In the genomic region with DNA sequence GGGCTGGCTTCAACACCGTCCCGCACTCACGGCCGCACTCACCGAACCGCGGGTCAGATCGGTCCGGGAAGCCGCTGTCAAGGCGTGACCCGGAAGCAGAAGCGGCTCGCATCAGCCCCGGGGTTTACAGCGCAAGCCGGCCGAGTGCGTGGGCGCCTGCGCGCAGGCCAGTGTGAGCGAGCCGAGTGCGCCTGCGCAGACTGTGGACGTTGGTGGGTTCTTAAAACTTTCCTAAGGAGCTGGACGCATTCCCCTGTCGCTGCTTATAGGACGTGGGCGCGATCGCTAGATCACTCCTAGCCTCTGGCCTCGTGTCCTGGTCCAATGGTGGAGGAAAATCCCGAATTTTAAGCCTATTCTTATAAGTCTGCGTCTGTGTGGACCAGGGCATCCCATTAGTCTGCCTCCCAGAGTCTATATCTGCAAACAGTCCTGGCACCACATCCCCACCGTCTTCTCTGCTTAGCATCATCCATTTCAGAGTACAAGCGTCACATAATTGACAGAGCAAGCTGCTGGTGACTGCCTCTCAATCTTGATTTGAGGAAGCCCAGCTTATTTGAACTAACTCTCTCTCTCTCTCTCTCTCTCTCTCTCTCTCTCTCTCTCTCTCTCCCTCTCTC, we compare ENCODE assay signal across 1 mouse cellular context.
TF ChIP-seq lines count a peak whose summit lies in the region.

No protein-coding gene starts in this region.

TF ChIP-seq in MEL, 35 proteins besides CTCF, POLR2A, EP300 and RAD21:
- TF ChIP-seq TBP (IDR thresholded peaks at IDR 0.05; ENCODE audit: low read depth, low read length) (peak; percentile 86), MYC (IDR thresholded peaks at IDR 0.05; ENCODE audit: low read depth, low read length) (no peak), ELF1 (IDR thresholded peaks at IDR 0.05; ENCODE audit: low read depth, low read length) (peak; percentile 86), SMC3 (IDR thresholded peaks at IDR 0.05; ENCODE audit: low read depth, low read length) (peak; percentile 8; the same call in 1 of the 2 replicates), SIN3A (IDR thresholded peaks at IDR 0.05; ENCODE audit: low read length) (peak; percentile 88; the same call in 1 of the 2 replicates), ZMIZ1 (IDR thresholded peaks at IDR 0.05; ENCODE audit: low read depth, low read length) (peak; percentile 82; the same call in 1 of the 2 replicates), TAL1 (IDR thresholded peaks at IDR 0.05; ENCODE audit: low read length) (no peak), MYB (IDR thresholded peaks at IDR 0.05; ENCODE audit: low read depth, low read length) (no peak), ZC3H11A (IDR thresholded peaks at IDR 0.05; ENCODE audit: low read depth, low read length) (no peak), NRF1 (IDR thresholded peaks at IDR 0.05; ENCODE audit: insufficient read depth, low read depth, low read length, poor library complexity, severe bottlenecking) (peak; percentile 91), MEF2A (IDR thresholded peaks at IDR 0.05; ENCODE audit: extremely low read depth, insufficient replicate concordance, low read depth, low read length, poor library complexity, severe bottlenecking) (no peak), USF1 (IDR thresholded peaks at IDR 0.05; ENCODE audit: low read depth, low read length) (peak; percentile 46; the same call in 1 of the 2 replicates), NELFE (IDR thresholded peaks at IDR 0.05; ENCODE audit: low read depth, low read length) (peak; percentile 97), MXI1 (IDR thresholded peaks at IDR 0.05; ENCODE audit: low read depth, low read length) (peak; percentile 84), KAT2A (conservative IDR thresholded peaks at IDR 0.05; ENCODE audit: low read depth, low read length) (peak; percentile 65; the same call in 1 of the 2 replicates), HCFC1 (IDR thresholded peaks at IDR 0.05; ENCODE audit: low read depth, low read length) (peak; percentile 90), USF2 (IDR thresholded peaks at IDR 0.05; ENCODE audit: borderline replicate concordance in 1 of 2, insufficient read depth in 1 of 2, low read depth in 1 of 2, low read length in 2 of 2) (no peak), POLR2AphosphoS2 (IDR thresholded peaks at IDR 0.05; ENCODE audit: low read length) (peak; percentile 95), GATA1 (IDR thresholded peaks at IDR 0.05; ENCODE audit: low read depth, low read length) (no peak), TCF12 (IDR thresholded peaks at IDR 0.05; ENCODE audit: low read depth, low read length) (peak; percentile 77), JUND (IDR thresholded peaks at IDR 0.05; ENCODE audit: low read depth, low read length) (peak; percentile 99), CHD2 (IDR thresholded peaks at IDR 0.05; ENCODE audit: low read length) (peak; percentile 50), MAX (IDR thresholded peaks at IDR 0.05; ENCODE audit: low read length) (peak; percentile 69; the same call in 1 of the 2 replicates), MAZ (IDR thresholded peaks at IDR 0.05; ENCODE audit: low read depth, low read length) (peak; percentile 9; the same call in 1 of the 2 replicates)
TF ChIP-seq in MEL: peak in this region for 17.
